In the genomic region with DNA sequence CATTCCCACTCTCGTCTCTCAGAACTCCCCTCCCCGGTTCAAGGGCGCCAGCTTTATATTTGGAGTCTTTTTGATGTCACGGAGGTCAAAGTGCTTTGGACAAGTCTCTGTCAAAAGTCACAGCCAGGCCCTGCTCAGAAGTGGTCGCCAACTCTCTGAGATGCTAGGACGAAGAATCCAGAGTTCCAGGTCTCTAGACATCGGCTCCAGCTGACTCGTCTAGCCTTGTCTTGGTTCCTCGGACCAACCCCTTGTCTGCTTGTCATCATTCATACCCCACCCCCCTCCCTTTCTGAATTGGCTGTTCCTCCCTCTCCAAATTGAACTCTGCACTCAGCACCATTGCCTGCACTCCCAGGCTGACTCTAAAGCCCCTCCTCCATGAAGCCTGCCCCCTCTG, we compare ENCODE assay signal across 11 mouse cellular contexts. TPM values are rescaled to one million over a fixed set of nuclear protein-coding genes. Genes with fewer than 3 reads are reported as not detected.
DNase-seq lines count a peak whose midpoint lies in the region; ATAC-seq and TF ChIP-seq lines count a peak whose summit lies in the region.
"Had no signal": no experiment of that assay in that cellular context is flagged by ENCODE, and none has a peak within 500 bp of the region (broad histone marks: within the 10 kb centered on the region; RNA-seq: fewer than 3 reads in every experiment).

No protein-coding gene starts in this region.

- no peak for ATAC-seq in forebrain, embryonic 14.5 days
- no peak; the same call in 1 of the 2 replicates for ATAC-seq in liver, embryonic 11.5 days (replicated peaks; ENCODE audit: low FRiP score)
- ATAC-seq in heart, embryonic 16.5 days (replicated peaks; ENCODE audit: extremely low read depth, insufficient read depth, low FRiP score): no peak

- H3K4me3 ChIP-seq in forebrain, embryonic 10.5 days: no peak overlapping the region
- H3K4me3 ChIP-seq in forebrain, embryonic 14.5 days (ENCODE audit: low read depth, low read length): no peak overlapping the region
- H3K4me3 ChIP-seq in liver, embryonic 11.5 days (ENCODE audit: low read depth, low read length): no peak overlapping the region
- H3K4me3 ChIP-seq in heart, embryonic 16.5 days (ENCODE audit: low read length): no peak overlapping the region
- no peak overlapping the region for H3K4me3 ChIP-seq in myocyte
- H3K4me3 ChIP-seq: midbrain, embryonic 15.5 days had no signal

- no peak overlapping the region for H3K4me2 ChIP-seq in forebrain, embryonic 14.5 days (ENCODE audit: low read length)
- no peak overlapping the region for H3K4me2 ChIP-seq in liver, embryonic 11.5 days
- peak overlapping the region; percentile 49; the same call in 1 of the 2 replicates for H3K4me2 ChIP-seq in heart, embryonic 16.5 days (ENCODE audit: low read depth, low read length)
- peak overlapping the region; percentile 87 for H3K4me2 ChIP-seq in myocyte (ENCODE audit: low read depth)
- H3K4me2 ChIP-seq: midbrain, embryonic 15.5 days had no signal

- WGBS in forebrain, embryonic 10.5 days: 56% methylated on average over 9 of the region's 9 CpGs
- WGBS in forebrain, embryonic 14.5 days: 62% methylated on average over 9 of the region's 9 CpGs
- WGBS in liver, embryonic 11.5 days: 53% methylated on average over 9 of the region's 9 CpGs
- WGBS in heart, embryonic 16.5 days: 36% methylated on average over 9 of the region's 9 CpGs

- no peak overlapping the region for H3ac ChIP-seq in myocyte (ENCODE audit: control insufficient read depth, insufficient read length)

- no peak overlapping the region for H3K9ac ChIP-seq in forebrain, embryonic 14.5 days (ENCODE audit: low read length)
- H3K9ac ChIP-seq in liver, embryonic 11.5 days (ENCODE audit: low read depth, low read length): no peak overlapping the region
- no peak overlapping the region; the same call in 1 of the 2 replicates for H3K9ac ChIP-seq in heart, embryonic 16.5 days (ENCODE audit: low read length)
- H3K9ac ChIP-seq: midbrain, embryonic 15.5 days had no signal

- no peaks in the 10 kb centered on the region for H3K79me2 ChIP-seq in myocyte (ENCODE audit: control insufficient read depth, insufficient read depth)

- no peaks in the 10 kb centered on the region for H3K9me3 ChIP-seq in forebrain, embryonic 10.5 days
- no peaks in the 10 kb centered on the region for H3K9me3 ChIP-seq in forebrain, embryonic 14.5 days (replicated peaks; ENCODE audit: control insufficient read depth, low read length)
- no peaks in the 10 kb centered on the region for H3K9me3 ChIP-seq in liver, embryonic 11.5 days (ENCODE audit: control insufficient read depth, low read length)
- no peaks in the 10 kb centered on the region for H3K9me3 ChIP-seq in heart, embryonic 16.5 days (replicated peaks; ENCODE audit: control insufficient read depth, low read length)
- H3K9me3 ChIP-seq: midbrain, embryonic 15.5 days had no signal

- no peaks in the 10 kb centered on the region for H3K36me3 ChIP-seq in forebrain, embryonic 10.5 days (replicated peaks)
- no peaks in the 10 kb centered on the region for H3K36me3 ChIP-seq in forebrain, embryonic 14.5 days (ENCODE audit: control insufficient read depth, insufficient read depth, low read length)
- no peaks in the 10 kb centered on the region for H3K36me3 ChIP-seq in liver, embryonic 11.5 days (ENCODE audit: control insufficient read depth, insufficient read depth, low read length)
- H3K36me3 ChIP-seq in heart, embryonic 16.5 days (ENCODE audit: control insufficient read depth, insufficient read depth): no peaks in the 10 kb centered on the region
- no peaks in the 10 kb centered on the region for H3K36me3 ChIP-seq in myocyte (ENCODE audit: control insufficient read depth, insufficient read depth)
- H3K36me3 ChIP-seq: midbrain, embryonic 15.5 days had no signal

- no peak for DNase-seq in forebrain, embryonic 10.5 days (ENCODE audit: extremely low spot score, low spot score)
- no peak for DNase-seq in forebrain, embryonic 14.5 days (ENCODE audit: low spot score)
- DNase-seq in liver, embryonic 11.5 days (ENCODE audit: low spot score): no peak
- DNase-seq in liver (no peak), adipocyte (ENCODE audit: low spot score) (no peak)
- DNase-seq in urinary bladder, adult 18-20 months (ENCODE audit: low spot score in 2 of 2): no peak
- DNase-seq: cerebellum, adult 9-11 months had no signal

- H3K27ac ChIP-seq in forebrain, embryonic 10.5 days: peak overlapping the region; percentile 80
- no peak overlapping the region for H3K27ac ChIP-seq in forebrain, embryonic 14.5 days (ENCODE audit: low read depth, low read length)
- H3K27ac ChIP-seq in liver, embryonic 11.5 days (ENCODE audit: low read depth, low read length): peak overlapping the region; percentile 71; the same call in 1 of the 2 replicates
- peak overlapping the region; percentile 84 for H3K27ac ChIP-seq in heart, embryonic 16.5 days (ENCODE audit: low read length)
- H3K27ac ChIP-seq: midbrain, embryonic 15.5 days had no signal

- peaks cover 67% of the 10 kb centered on the region for H3K27me3 ChIP-seq in forebrain, embryonic 10.5 days (ENCODE audit: poor library complexity, severe bottlenecking)
- H3K27me3 ChIP-seq in forebrain, embryonic 14.5 days (replicated peaks; ENCODE audit: control insufficient read depth, insufficient read depth, low read length): peaks cover 14% of the 10 kb centered on the region
- peaks cover 37% of the 10 kb centered on the region for H3K27me3 ChIP-seq in liver, embryonic 11.5 days (replicated peaks; ENCODE audit: control insufficient read depth, insufficient read depth, low read length)
- H3K27me3 ChIP-seq in heart, embryonic 16.5 days (ENCODE audit: control insufficient read depth, insufficient read depth, low read length): peaks cover 5% of the 10 kb centered on the region
- H3K27me3 ChIP-seq in myocyte (ENCODE audit: control insufficient read depth, insufficient read depth, insufficient read length): no peaks in the 10 kb centered on the region

- H3K4me1 ChIP-seq in forebrain, embryonic 10.5 days: peaks cover 53% of the 10 kb centered on the region
- peaks cover 7% of the 10 kb centered on the region for H3K4me1 ChIP-seq in forebrain, embryonic 14.5 days (ENCODE audit: control insufficient read depth, insufficient read depth, low read length)
- H3K4me1 ChIP-seq in liver, embryonic 11.5 days (replicated peaks; ENCODE audit: control insufficient read depth, insufficient read depth, low read length): peaks cover 13% of the 10 kb centered on the region
- peaks cover 35% of the 10 kb centered on the region for H3K4me1 ChIP-seq in heart, embryonic 16.5 days (ENCODE audit: control insufficient read depth, insufficient read depth, low read length)

- TF ChIP-seq POLR2A in myocyte (IDR thresholded peaks at IDR 0.05; ENCODE audit: insufficient read length, low read depth): no peak

TF ChIP-seq in myocyte, 11 proteins besides CTCF, POLR2A, EP300 and RAD21:
- TF ChIP-seq MAX (IDR thresholded peaks at IDR 0.05; ENCODE audit: low read depth): no peak
- TF ChIP-seq TCF3 (IDR thresholded peaks at IDR 0.05; ENCODE audit: insufficient read length, low read depth): no peak
- TF ChIP-seq SRF (IDR thresholded peaks at IDR 0.05; ENCODE audit: control insufficient read depth, insufficient read length, low read depth): no peak
- no peak for TF ChIP-seq REST (IDR thresholded peaks at IDR 0.05; ENCODE audit: insufficient read depth, insufficient read length)
- TF ChIP-seq TCF12 (IDR thresholded peaks at IDR 0.05; ENCODE audit: insufficient read depth, poor library complexity, severe bottlenecking): no peak
- no peak for TF ChIP-seq E2F4 (IDR thresholded peaks at IDR 0.05; ENCODE audit: insufficient read depth)
- TF ChIP-seq POLR2AphosphoS2 (IDR thresholded peaks at IDR 0.05; ENCODE audit: insufficient read length, low read depth): no peak
- no peak for TF ChIP-seq MYOG (IDR thresholded peaks at IDR 0.05; ENCODE audit: control insufficient read depth in 1 of 3, insufficient read depth in 1 of 3, insufficient read length in 2 of 3, low read depth in 2 of 3)
- TF ChIP-seq CEBPB (IDR thresholded peaks at IDR 0.05; ENCODE audit: insufficient read depth, poor library complexity, severe bottlenecking): no peak
- TF ChIP-seq MYOD1 (IDR thresholded peaks at IDR 0.05; ENCODE audit: control insufficient read depth in 1 of 3, insufficient read length in 2 of 3, low read depth in 2 of 3): no peak
- TF ChIP-seq USF1 (IDR thresholded peaks at IDR 0.05; ENCODE audit: low read depth): no peak

RNA-seq across cellular contexts. Expression of a gene that starts 6.4 kb away (rescaled TPM):
- polyA plus RNA-seq in forebrain, embryonic 10.5 days (2016; fragmentation: Nextera tagmentation; extraction: Ambion mirVana): 62.2 and 65.3 TPM in 2 replicates
- polyA plus RNA-seq in forebrain, embryonic 14.5 days (2014; fragmentation: Nextera tagmentation; extraction: Ambion mirVana): 20.6 and 41.7 TPM in 2 replicates
- polyA plus RNA-seq in liver, embryonic 11.5 days (2014; fragmentation: Nextera tagmentation; extraction: Ambion mirVana): 191 and 221 TPM in 2 replicates
- 669 and 799 TPM in 2 replicates for polyA plus RNA-seq in heart, embryonic 16.5 days (2015; fragmentation: Nextera tagmentation; extraction: Ambion mirVana)
- 206 TPM for polyA plus RNA-seq in myocyte (2012; fragmentation: generic; extraction: Trizol)

RNA-seq across cellular contexts. Expression of a gene that starts 37.8 kb away (rescaled TPM):
- not detected in 2 replicates for polyA plus RNA-seq in forebrain, embryonic 10.5 days (2016; fragmentation: Nextera tagmentation; extraction: Ambion mirVana)
- polyA plus RNA-seq in forebrain, embryonic 14.5 days (2014; fragmentation: Nextera tagmentation; extraction: Ambion mirVana): not detected in 2 replicates
- not detected in 2 replicates for polyA plus RNA-seq in liver, embryonic 11.5 days (2014; fragmentation: Nextera tagmentation; extraction: Ambion mirVana)
- polyA plus RNA-seq in heart, embryonic 16.5 days (2015; fragmentation: Nextera tagmentation; extraction: Ambion mirVana): 0.33 TPM in 1 of 2 replicates, not detected in the other
- polyA plus RNA-seq in myocyte (2012; fragmentation: generic; extraction: Trizol): 0.37 TPM
- polyA plus RNA-seq: forebrain, embryonic 16.5 days; midbrain, embryonic 15.5 days had no signal

RNA-seq across cellular contexts. Expression of a gene that starts 46.5 kb away (rescaled TPM):
- not detected in 2 replicates for polyA plus RNA-seq in forebrain, embryonic 10.5 days (2016; fragmentation: Nextera tagmentation; extraction: Ambion mirVana)
- polyA plus RNA-seq in forebrain, embryonic 14.5 days (2014; fragmentation: Nextera tagmentation; extraction: Ambion mirVana): not detected in 2 replicates
- 0.22 and 0.30 TPM in 2 replicates for polyA plus RNA-seq in liver, embryonic 11.5 days (2014; fragmentation: Nextera tagmentation; extraction: Ambion mirVana)
- polyA plus RNA-seq in heart, embryonic 16.5 days (2015; fragmentation: Nextera tagmentation; extraction: Ambion mirVana): 27.9 and 29.4 TPM in 2 replicates
- polyA plus RNA-seq in myocyte (2012; fragmentation: generic; extraction: Trizol): 303 TPM
- polyA plus RNA-seq: midbrain, embryonic 15.5 days had no signal

Comparison
In these comparisons a context has a peak if more than half of its experiments do, and no peak if none do; other contexts are left out.
1. H3K4me2 ChIP-seq: peak in heart, embryonic 16.5 days (single experiment) and myocyte (single experiment); none in forebrain, embryonic 14.5 days (single experiment) and liver, embryonic 11.5 days (single experiment).
2. RNA of a gene that starts 46.5 kb away (polyA plus RNA-seq): 303 TPM in myocyte (single experiment) and 27.9 to 29.4 TPM in heart, embryonic 16.5 days; 0.22 to 0.30 TPM in liver, embryonic 11.5 days, not detected in forebrain, embryonic 10.5 days and not detected in forebrain, embryonic 14.5 days; every median in the first group is over 10 times any median in the second.